Mouse (Mus musculus): ENCODE measurements around the gene Cracr2b.

DNA sequence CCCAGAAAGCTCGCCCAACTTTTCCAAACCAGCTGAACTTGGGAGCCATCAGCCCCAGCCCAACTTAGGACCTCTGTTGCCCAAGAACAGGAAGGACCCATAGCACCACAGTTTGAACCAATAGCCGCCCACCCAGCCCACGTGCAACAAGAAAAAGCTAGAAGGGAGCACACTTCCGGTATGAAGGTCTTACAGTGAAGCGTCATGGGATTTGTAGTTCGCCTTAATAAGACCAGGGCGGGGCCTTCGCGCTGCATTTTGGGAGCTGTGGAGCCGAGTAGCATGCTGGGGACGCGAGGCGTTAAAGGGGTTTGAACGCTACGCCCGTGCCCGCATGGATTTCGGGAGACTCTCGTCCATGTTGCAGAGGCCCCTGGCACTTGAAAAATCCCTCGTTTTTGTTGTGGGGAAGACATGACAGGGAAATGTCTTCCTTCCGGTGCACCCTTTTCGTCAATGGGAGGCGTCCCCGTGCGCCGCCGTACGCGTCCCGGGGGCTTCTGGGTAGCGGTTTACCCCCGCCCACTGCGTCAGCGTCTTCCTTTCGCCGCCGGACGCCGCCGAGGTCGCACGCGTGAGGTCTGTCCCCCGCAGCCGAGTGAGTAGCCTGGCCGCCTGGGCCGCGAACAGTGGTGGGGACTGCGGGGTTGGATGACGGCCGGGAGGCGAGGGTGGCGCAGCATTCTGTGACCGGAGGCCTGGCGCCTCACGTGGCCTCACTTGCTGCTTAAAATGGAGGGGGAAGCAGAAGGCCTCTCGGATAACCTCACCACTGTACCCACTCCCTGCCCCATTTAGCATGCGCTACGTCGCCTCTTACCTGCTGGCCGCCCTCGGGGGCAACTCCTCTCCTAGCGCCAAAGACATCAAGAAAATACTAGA, 13.5 kb upstream of the Cracr2b start, which contains the start of gene Rplp2:
- TF ChIP-seq CTCF (IDR thresholded peaks at IDR 0.05; ENCODE audit: extremely low read depth, insufficient read length, insufficient replicate concordance, low read depth, low read length) (no peak), POLR2A (IDR thresholded peaks at IDR 0.05; ENCODE audit: low read depth, low read length) (peak; percentile 88)

Measured in small intestine, adult 2 months (tissue).